Mouse (Mus musculus): ENCODE data around the gene Fam208b.

DNA sequence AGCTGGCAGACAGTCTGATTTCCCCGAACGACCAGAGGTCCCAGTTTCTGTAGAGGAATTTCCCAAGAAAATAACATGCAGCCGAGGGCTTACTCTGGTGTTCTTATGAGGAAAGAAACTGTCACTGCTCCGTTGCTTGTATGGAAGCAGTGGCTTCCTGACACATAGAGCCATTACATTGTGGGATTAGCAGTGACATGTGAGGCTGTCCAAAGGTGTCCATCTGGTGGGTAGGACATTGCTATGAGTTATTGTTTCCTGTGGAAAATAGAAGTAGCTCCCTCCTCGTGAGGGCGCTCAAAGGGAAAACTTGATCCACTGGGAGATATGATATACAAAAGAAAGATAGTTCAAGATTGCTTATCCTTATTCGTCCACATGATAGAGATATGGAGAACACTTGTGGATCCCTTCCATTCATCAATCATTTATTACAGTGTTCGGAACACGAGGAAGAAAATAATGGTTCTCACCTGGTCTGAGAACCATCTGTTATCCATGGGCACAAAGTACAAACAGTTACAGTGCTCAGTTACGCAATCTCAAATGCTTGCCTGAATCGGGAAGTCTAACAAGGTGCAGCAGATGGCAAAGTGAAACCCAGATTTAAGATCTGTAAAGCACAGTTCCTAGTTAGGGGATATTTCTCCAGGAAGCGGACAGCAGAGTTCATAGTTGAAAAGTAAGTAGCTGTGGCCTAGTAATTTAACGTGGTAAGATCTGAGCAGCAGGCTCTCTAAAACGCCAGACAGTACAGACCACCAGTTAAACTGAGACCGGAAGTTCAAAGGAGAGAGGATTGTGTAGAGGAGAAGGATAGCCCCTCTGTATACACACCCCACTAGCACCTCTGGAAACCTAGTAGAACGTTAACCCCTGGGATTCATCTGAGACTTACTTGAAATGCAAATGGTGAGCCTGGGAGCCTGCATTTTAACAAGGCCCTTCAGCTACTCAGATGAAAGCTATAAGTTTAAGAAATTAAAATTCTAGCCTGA, 48.6 kb upstream of the Fam208b start:
- TF ChIP-seq EP300 (IDR thresholded peaks at IDR 0.05; ENCODE audit: low read depth) (no peak), CTCF (IDR thresholded peaks at IDR 0.05; ENCODE audit: low read depth) (no peak)
